Mouse (Mus musculus): ENCODE measurements around the gene Dnmt3l. TPM values are rescaled to one million over a fixed set of nuclear protein-coding genes. Genes with fewer than 3 reads are reported as not detected.
"Not testable (repeated sequence)": the region's sequence is repeated elsewhere in the genome, so short reads cannot be mapped to it uniquely, and the experiment has no call there.

Dnmt3l gene
- polyA plus RNA-seq, 1 experiment from 2014 or later, result not detected

- no peak overlapping the region for H3K4me3 ChIP-seq (ENCODE audit: low read depth, low read length)
- H3K9me3 ChIP-seq (ENCODE audit: control insufficient read depth, low read length), result no peaks in the 10 kb centered on the region
- H3K27ac ChIP-seq (ENCODE audit: low read depth, low read length), result no peak overlapping the region
- H3K4me2 ChIP-seq (ENCODE audit: low read depth, low read length), result no peak overlapping the region
- 84% methylated on average over 6 of the region's 6 CpGs for WGBS
- H3K36me3 ChIP-seq (ENCODE audit: control insufficient read depth, insufficient read depth, low read length), result no peaks in the 10 kb centered on the region
- no peaks in the 10 kb centered on the region for H3K27me3 ChIP-seq (ENCODE audit: control insufficient read depth, insufficient read depth, low read length)
- no peak overlapping the region for H3K9ac ChIP-seq (replicated peaks; ENCODE audit: low read depth, low read length)
- no peaks in the 10 kb centered on the region for H3K4me1 ChIP-seq (ENCODE audit: control insufficient read depth, insufficient read depth, low read length)
- no peak for ATAC-seq (ENCODE audit: low read depth)
These were observed 45.4 kb downstream of the Dnmt3l start for GRCm38 (mm10) chr10:78087101-78087511.

- no peak overlapping the region for H3K27ac ChIP-seq (ENCODE audit: low read depth, low read length)
- H3K4me1 ChIP-seq (ENCODE audit: control insufficient read depth, insufficient read depth, low read length), result no peaks in the 10 kb centered on the region
- ATAC-seq (ENCODE audit: low read depth), result no peak
- no peaks in the 10 kb centered on the region for H3K9me3 ChIP-seq (ENCODE audit: control insufficient read depth, low read length)
- no peak overlapping the region for H3K9ac ChIP-seq (replicated peaks; ENCODE audit: low read depth, low read length)
- no peak overlapping the region for H3K4me3 ChIP-seq (ENCODE audit: low read depth, low read length)
- no peaks in the 10 kb centered on the region for H3K27me3 ChIP-seq (ENCODE audit: control insufficient read depth, insufficient read depth, low read length)
- H3K4me2 ChIP-seq (ENCODE audit: low read depth, low read length), result no peak overlapping the region
- no peaks in the 10 kb centered on the region for H3K36me3 ChIP-seq (ENCODE audit: control insufficient read depth, insufficient read depth, low read length)
- 63% methylated on average over 6 of the region's 6 CpGs for WGBS
These were observed 48.5 kb downstream of the Dnmt3l start for GRCm38 (mm10) chr10:78090246-78090645.

GRCm38 (mm10) chr10:78090706-78091491, 49.2 kb downstream of the Dnmt3l start:
- Histone ChIP-seq H3K4me2 (ENCODE audit: low read depth, low read length) (no peak overlapping the region), H3K36me3 (ENCODE audit: control insufficient read depth, insufficient read depth, low read length) (no peaks in the 10 kb centered on the region), H3K9ac (replicated peaks; ENCODE audit: low read depth, low read length) (no peak overlapping the region), H3K27me3 (ENCODE audit: control insufficient read depth, insufficient read depth, low read length) (no peaks in the 10 kb centered on the region), H3K4me1 (ENCODE audit: control insufficient read depth, insufficient read depth, low read length) (no peaks in the 10 kb centered on the region), H3K9me3 (ENCODE audit: control insufficient read depth, low read length) (no peaks in the 10 kb centered on the region), H3K27ac (ENCODE audit: low read depth, low read length) (no peak overlapping the region), H3K4me3 (ENCODE audit: low read depth, low read length) (no peak overlapping the region)
- 88% methylated on average over 4 of the region's 4 CpGs for WGBS
- no peak for ATAC-seq (ENCODE audit: low read depth)

- no peak overlapping the region for H3K4me2 ChIP-seq (ENCODE audit: low read depth, low read length)
- H3K36me3 ChIP-seq (ENCODE audit: control insufficient read depth, insufficient read depth, low read length), result no peaks in the 10 kb centered on the region
- H3K4me3 ChIP-seq (ENCODE audit: low read depth, low read length), result no peak overlapping the region
- H3K27me3 ChIP-seq (ENCODE audit: control insufficient read depth, insufficient read depth, low read length), result no peaks in the 10 kb centered on the region
- ATAC-seq (ENCODE audit: low read depth), result no peak
- H3K9ac ChIP-seq (replicated peaks; ENCODE audit: low read depth, low read length), result no peak overlapping the region
- no peak overlapping the region for H3K27ac ChIP-seq (ENCODE audit: low read depth, low read length)
- H3K9me3 ChIP-seq (ENCODE audit: control insufficient read depth, low read length), result no peaks in the 10 kb centered on the region
- H3K4me1 ChIP-seq (ENCODE audit: control insufficient read depth, insufficient read depth, low read length), result no peaks in the 10 kb centered on the region
- WGBS, result 91% methylated on average over 23 of the region's 23 CpGs
These were observed 50.3 kb downstream of the Dnmt3l start for GRCm38 (mm10) chr10:78091865-78092724.

- Histone ChIP-seq H3K27me3 (ENCODE audit: control insufficient read depth, insufficient read depth, low read length) (no peaks in the 10 kb centered on the region), H3K9ac (replicated peaks; ENCODE audit: low read depth, low read length) (no peak overlapping the region), H3K4me3 (ENCODE audit: low read depth, low read length) (no peak overlapping the region), H3K4me2 (ENCODE audit: low read depth, low read length) (no peak overlapping the region), H3K27ac (ENCODE audit: low read depth, low read length) (no peak overlapping the region), H3K4me1 (ENCODE audit: control insufficient read depth, insufficient read depth, low read length) (no peaks in the 10 kb centered on the region), H3K36me3 (ENCODE audit: control insufficient read depth, insufficient read depth, low read length) (no peaks in the 10 kb centered on the region), H3K9me3 (ENCODE audit: control insufficient read depth, low read length) (no peaks in the 10 kb centered on the region)
- WGBS, result 90% methylated on average over 13 of the region's 13 CpGs
- no peak for ATAC-seq (ENCODE audit: low read depth)
These were observed 50.9 kb downstream of the Dnmt3l start for GRCm38 (mm10) chr10:78092725-78093029.

GRCm38 (mm10) chr10:78095221-78095620, 53.5 kb downstream of the Dnmt3l start:
- no peak for ATAC-seq (ENCODE audit: low read depth)
- no peaks in the 10 kb centered on the region for H3K9me3 ChIP-seq (ENCODE audit: control insufficient read depth, low read length)
- H3K36me3 ChIP-seq (ENCODE audit: control insufficient read depth, insufficient read depth, low read length), result no peaks in the 10 kb centered on the region
- H3K4me2 ChIP-seq (ENCODE audit: low read depth, low read length), result no peak overlapping the region
- no peak overlapping the region for H3K4me3 ChIP-seq (ENCODE audit: low read depth, low read length)
- H3K27ac ChIP-seq (ENCODE audit: low read depth, low read length), result no peak overlapping the region
- H3K4me1 ChIP-seq (ENCODE audit: control insufficient read depth, insufficient read depth, low read length), result no peaks in the 10 kb centered on the region
- H3K9ac ChIP-seq (replicated peaks; ENCODE audit: low read depth, low read length), result no peak overlapping the region
- H3K27me3 ChIP-seq (ENCODE audit: control insufficient read depth, insufficient read depth, low read length), result no peaks in the 10 kb centered on the region

GRCm38 (mm10) chr10:78095954-78096931, 54.5 kb downstream of the Dnmt3l start:
- no peak overlapping the region for H3K9ac ChIP-seq (replicated peaks; ENCODE audit: low read depth, low read length)
- 89% methylated on average over 5 of the region's 5 CpGs for WGBS
- no peaks in the 10 kb centered on the region for H3K4me1 ChIP-seq (ENCODE audit: control insufficient read depth, insufficient read depth, low read length)
- no peak overlapping the region for H3K4me2 ChIP-seq (ENCODE audit: low read depth, low read length)
- no peaks in the 10 kb centered on the region for H3K36me3 ChIP-seq (ENCODE audit: control insufficient read depth, insufficient read depth, low read length)
- H3K9me3 ChIP-seq (ENCODE audit: control insufficient read depth, low read length), result no peaks in the 10 kb centered on the region
- ATAC-seq (ENCODE audit: low read depth), result no peak
- H3K27ac ChIP-seq (ENCODE audit: low read depth, low read length), result no peak overlapping the region
- H3K27me3 ChIP-seq (ENCODE audit: control insufficient read depth, insufficient read depth, low read length), result no peaks in the 10 kb centered on the region
- no peak overlapping the region for H3K4me3 ChIP-seq (ENCODE audit: low read depth, low read length)

GRCm38 (mm10) chr10:78099860-78100259, 58.1 kb downstream of the Dnmt3l start:
- not testable (repeated sequence) for H3K27me3 ChIP-seq (ENCODE audit: control insufficient read depth, insufficient read depth, low read length); H3K9me3 ChIP-seq (ENCODE audit: control insufficient read depth, low read length)

More at GRCm38 (mm10) chr10:78099860-78100259, 58.1 kb downstream of the Dnmt3l start:
- not testable (repeated sequence) for H3K4me3 ChIP-seq (ENCODE audit: low read depth, low read length); H3K4me2 ChIP-seq (ENCODE audit: low read depth, low read length); H3K36me3 ChIP-seq (ENCODE audit: control insufficient read depth, insufficient read depth, low read length); H3K9ac ChIP-seq (replicated peaks; ENCODE audit: low read depth, low read length); H3K27ac ChIP-seq (ENCODE audit: low read depth, low read length); ATAC-seq (ENCODE audit: low read depth); H3K4me1 ChIP-seq (ENCODE audit: control insufficient read depth, insufficient read depth, low read length)
